Mouse (Mus musculus) MEL (cell line): ENCODE measurements at regions not wholly inside any gene's neighbourhood (a gene's known extent, or its start where the extent isn't known, plus 50 kb on each side); places are given as distances from the start of the nearest gene placed in this dataset.

Experiments used
- CTCF ChIP-seq, 3 experiments: IDR thresholded peaks in 2 of 3; conservative IDR thresholded peaks in 1 of 3; 2 replicates each; pipeline ENCODE4 v1.5.1; 2011 to 2012; ENCODE audit warnings: low read length in 3 of 3, low read depth in 2 of 3, mild to moderate bottlenecking in 2 of 3, improper control_type of control experiment in 1 of 3, inconsistent platforms in 1 of 3, mixed read lengths in 1 of 3, moderate library complexity in 1 of 3; ENCODE audit not compliant: control insufficient read depth in 1 of 3, insufficient read depth in 1 of 3, poor library complexity in 1 of 3, severe bottlenecking in 1 of 3
- EP300 ChIP-seq, 2 experiments: IDR thresholded peaks; 2 replicates each; pipeline ENCODE4 v1.6.1; 2011; ENCODE audit warnings: improper control_type of control experiment in 2 of 2, low read length in 2 of 2, low read depth in 1 of 2, mild to moderate bottlenecking in 1 of 2
- ETS1 ChIP-seq: IDR thresholded peaks from 2 replicates; pipeline ENCODE4 v1.6.1; 2012; ENCODE audit warnings: low read depth, mild to moderate bottlenecking, inconsistent platforms, low read length, improper control_type of control experiment, moderate library complexity
- MAX ChIP-seq: IDR thresholded peaks from 2 replicates; pipeline ENCODE4 v1.6.1; 2011; ENCODE audit warnings: low read length, improper control_type of control experiment
- POLR2A ChIP-seq, 2 experiments: IDR thresholded peaks; 2 replicates each; pipeline ENCODE4 v1.6.1; 2011 to 2012; ENCODE audit warnings: low read length in 2 of 2, mild to moderate bottlenecking in 2 of 2, control low read depth in 1 of 2, improper control_type of control experiment in 1 of 2, low read depth in 1 of 2, moderate library complexity in 1 of 2; ENCODE audit not compliant: control insufficient read depth in 1 of 2, insufficient read depth in 1 of 2, poor library complexity in 1 of 2
- TAL1 ChIP-seq: IDR thresholded peaks from 2 replicates; pipeline ENCODE4 v1.6.1; 2012; ENCODE audit warnings: mild to moderate bottlenecking, inconsistent platforms, low read length, moderate library complexity, mixed read lengths
- TCF12 ChIP-seq: IDR thresholded peaks from 2 replicates; pipeline ENCODE4 v1.6.1; 2014; ENCODE audit warnings: low read depth, mild to moderate bottlenecking, inconsistent platforms, low read length, improper control_type of control experiment, moderate library complexity
- ZC3H11A ChIP-seq: IDR thresholded peaks from 2 replicates; pipeline ENCODE4 v1.6.1; 2012; ENCODE audit warnings: low read depth, mild to moderate bottlenecking, inconsistent platforms, low read length, improper control_type of control experiment
- ZMIZ1 ChIP-seq: IDR thresholded peaks from 2 replicates; pipeline ENCODE4 v1.6.1; 2012; ENCODE audit warnings: low read depth, mild to moderate bottlenecking, inconsistent platforms, low read length, improper control_type of control experiment, moderate library complexity

GRCm38 (mm10) chr1:79197682-79198081, 242.2 kb downstream of the Scg2 start:
- TF ChIP-seq ZMIZ1: no peak
- no peak for TF ChIP-seq ETS1
- TF ChIP-seq MAX: no peak
- TF ChIP-seq EP300 (IDR thresholded peaks at IDR 0.05; ENCODE audit: low read depth in 1 of 2, low read length in 2 of 2): no peak
- no peak for TF ChIP-seq ZC3H11A
- no peak for TF ChIP-seq CTCF (IDR thresholded peaks at IDR 0.05 in 2 of 3, conservative IDR thresholded peaks at IDR 0.05 in 1 of 3; ENCODE audit: control insufficient read depth in 1 of 3, insufficient read depth in 1 of 3, low read depth in 2 of 3, low read length in 3 of 3, poor library complexity in 1 of 3, severe bottlenecking in 1 of 3)
- no peak for TF ChIP-seq TCF12
- TF ChIP-seq TAL1: no peak
- TF ChIP-seq POLR2A (IDR thresholded peaks at IDR 0.05; ENCODE audit: control insufficient read depth in 1 of 2, insufficient read depth in 1 of 2, low read depth in 1 of 2, low read length in 2 of 2, poor library complexity in 1 of 2): no peak
